ENCODE assay signal across 8 mouse cellular contexts in the genomic region with DNA sequence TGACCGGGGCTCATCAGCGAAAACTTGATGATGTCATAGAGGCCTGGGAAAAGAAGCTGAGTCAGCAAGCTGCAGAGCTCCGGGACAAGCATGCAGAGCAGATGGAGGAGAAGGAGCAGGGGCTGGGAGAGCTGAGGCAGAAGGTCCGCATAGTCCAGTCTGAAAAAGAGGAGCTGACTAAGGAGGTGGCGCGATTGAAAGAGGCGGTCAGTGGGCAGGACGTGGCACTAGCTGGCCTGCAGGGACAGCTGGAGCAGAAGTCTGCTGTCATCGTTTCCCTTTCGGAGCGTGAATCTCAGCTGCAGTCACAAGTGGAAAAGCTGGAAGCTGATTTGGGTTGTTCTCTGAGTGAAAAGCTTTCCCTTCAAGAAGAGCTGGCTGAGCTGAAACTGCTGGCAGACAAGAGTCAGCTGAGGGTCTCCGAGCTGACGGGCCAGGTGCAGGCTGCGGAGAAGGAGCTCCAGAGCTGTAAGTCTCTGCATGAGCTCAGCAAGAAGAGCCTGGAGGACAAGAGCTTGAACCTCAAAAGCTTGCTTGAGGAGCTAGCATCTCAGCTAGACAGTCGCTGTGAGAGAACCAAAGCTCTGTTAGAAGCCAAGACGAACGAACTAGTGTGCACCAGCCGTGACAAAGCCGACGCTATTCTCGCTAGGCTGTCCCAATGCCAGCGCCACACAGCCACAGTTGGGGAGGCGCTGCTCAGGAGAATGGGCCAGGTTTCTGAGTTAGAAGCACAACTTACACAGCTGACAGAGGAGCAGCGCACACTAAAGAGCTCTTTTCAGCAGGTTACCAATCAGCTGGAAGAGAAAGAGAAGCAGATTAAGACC. TPM values are rescaled to one million over a fixed set of nuclear protein-coding genes. Genes with fewer than 3 reads are reported as not detected.
DNase-seq lines count a peak whose midpoint lies in the region; ATAC-seq and TF ChIP-seq lines count a peak whose summit lies in the region.

No protein-coding gene starts in this region.

- no peak overlapping the region for H3K27ac ChIP-seq in ES-E14 (ENCODE audit: insufficient read depth, low read depth, low read length, poor library complexity, severe bottlenecking)
- peak overlapping the region; percentile 9; the same call in 1 of the 2 replicates for H3K27ac ChIP-seq in heart, embryonic 16.5 days (ENCODE audit: low read length)

- no peaks in the 10 kb centered on the region for H3K9me3 ChIP-seq in ES-E14 (ENCODE audit: control insufficient read depth, insufficient read depth, low read depth, low read length)
- H3K9me3 ChIP-seq in heart, embryonic 16.5 days (replicated peaks; ENCODE audit: control insufficient read depth, low read length) = no peaks in the 10 kb centered on the region

- 83% methylated on average over 24 of the region's 24 CpGs for WGBS in heart, embryonic 16.5 days

- DNase-seq in cerebellum, adult 9-11 months = peak; percentile 32
- DNase-seq in cerebellum, adult 11 months = no peak
- DNase-seq in ES-E14 (ENCODE audit: low read depth, low spot score) = no peak
- peak; percentile 43 to 69 for DNase-seq in left cerebral cortex, postnatal 14 days (ENCODE audit: low spot score in 2 of 2)
- DNase-seq in urinary bladder, postnatal 25 days (ENCODE audit: low spot score) = no peak
- no peak for DNase-seq in kidney, adult 11 months

- H3K27me3 ChIP-seq in heart, embryonic 16.5 days (ENCODE audit: control insufficient read depth, insufficient read depth, low read length) = no peaks in the 10 kb centered on the region

- ATAC-seq in heart, embryonic 16.5 days (replicated peaks; ENCODE audit: extremely low read depth, insufficient read depth, low FRiP score) = no peak
- no peak for ATAC-seq in inflammation-experienced regulatory T-cells, adult 6 months

- in situ Hi-C loops in ES-E14 (cut with MboI; ENCODE audit: low sequenced_read_pairs in 2 of 2, unreplicated experiment in 2 of 2) = no loop called here

- intact Hi-C loops in left cerebral cortex, postnatal 14 days (cut with DNase I) = no loop called here

- H3K36me3 ChIP-seq in ES-E14 (ENCODE audit: control insufficient read depth, insufficient read depth, low read length, poor library complexity, severe bottlenecking) = peaks cover 54% of the 10 kb centered on the region
- peaks cover 71% of the 10 kb centered on the region for H3K36me3 ChIP-seq in heart, embryonic 16.5 days (ENCODE audit: control insufficient read depth, insufficient read depth)

- H3K4me3 ChIP-seq in ES-E14 (ENCODE audit: insufficient read depth in 1 of 2, low read depth in 1 of 2, low read length in 2 of 2, poor library complexity in 1 of 2, severe bottlenecking in 1 of 2) = no peak overlapping the region
- no peak overlapping the region for H3K4me3 ChIP-seq in heart, embryonic 16.5 days (ENCODE audit: low read length)

- H3K4me1 ChIP-seq in ES-E14 (ENCODE audit: control insufficient read depth in 2 of 2, insufficient read depth in 2 of 2, low read length in 2 of 2, poor library complexity in 1 of 2) = no peaks in the 10 kb centered on the region
- H3K4me1 ChIP-seq in heart, embryonic 16.5 days (ENCODE audit: control insufficient read depth, insufficient read depth, low read length) = no peaks in the 10 kb centered on the region

- no peak overlapping the region for H3K9ac ChIP-seq in ES-E14 (ENCODE audit: insufficient read depth, low read depth, low read length, poor library complexity, severe bottlenecking)
- no peak overlapping the region for H3K9ac ChIP-seq in heart, embryonic 16.5 days (ENCODE audit: low read length)

- no peak overlapping the region for H3K4me2 ChIP-seq in heart, embryonic 16.5 days (ENCODE audit: low read depth, low read length)

TF ChIP-seq in ES-E14, 5 proteins besides CTCF, POLR2A, EP300 and RAD21:
- TF ChIP-seq ZNF384 (IDR thresholded peaks at IDR 0.05; ENCODE audit: low read depth, low read length) = no peak
- TF ChIP-seq MAFK (IDR thresholded peaks at IDR 0.05; ENCODE audit: insufficient read depth, low read depth, low read length) = peak; percentile 91
- no peak for TF ChIP-seq HCFC1 (IDR thresholded peaks at IDR 0.05; ENCODE audit: borderline replicate concordance, insufficient read depth, low read length)
TF ChIP-seq in ES-E14: peak in this region for 1.

RNA-seq across cellular contexts. Expression of gene Itga9, which starts 49.3 kb away (rescaled TPM):
- total RNA-seq in ES-E14 (2012; rRNA removed) = 19.7 and 43.7 TPM in 2 replicates
- 3.1 and 8.8 TPM in 2 replicates for polyA plus RNA-seq in heart, embryonic 16.5 days (2015; fragmentation: Nextera tagmentation; extraction: Ambion mirVana)
- 1 to 10 TPM; 7.3 to 8.9 TPM for total RNA-seq in left cerebral cortex, postnatal 14 days (2021)
- under 1 TPM in 1 of 3 experiments, not detected in 2; 0.40 TPM for polyA plus RNA-seq in inflammation-experienced regulatory T-cells, adult 6 months (2017; shearing (Covaris generic))

RNA-seq across cellular contexts. Expression of gene Golga4, which starts 51.1 kb away (rescaled TPM):
- total RNA-seq in ES-E14 (2012; rRNA removed) = 73.3 and 78.4 TPM in 2 replicates
- polyA plus RNA-seq in heart, embryonic 16.5 days (2015; fragmentation: Nextera tagmentation; extraction: Ambion mirVana) = 51.5 and 54.6 TPM in 2 replicates
- 10 to 100 TPM; 80.3 to 88.2 TPM for total RNA-seq in left cerebral cortex, postnatal 14 days (2021)
- polyA plus RNA-seq in inflammation-experienced regulatory T-cells, adult 6 months (2017; shearing (Covaris generic)) = 10 to 100 TPM; 19.4 to 33.8 (median 29.9) TPM

Comparison
In these comparisons a context has a peak if more than half of its experiments do, and no peak if none do; other contexts are left out.
1. DNase-seq: peak in cerebellum, adult 9-11 months (single experiment) and left cerebral cortex, postnatal 14 days (2 of 2); none in cerebellum, adult 11 months (single experiment), ES-E14 (single experiment), urinary bladder, postnatal 25 days (single experiment) and kidney, adult 11 months (single experiment).